Mouse (Mus musculus) ES-E14 (cell line): ENCODE measurements at regions not wholly inside any gene's neighbourhood (a gene's known extent, or its start where the extent isn't known, plus 50 kb on each side); places are given as distances from the start of the nearest gene placed in this dataset.

Experiments used
- DNase-seq: peaks from one replicate; pipeline ENCODE4 v3.0.0-alpha.2; 2013; ENCODE audit warnings: low read depth, low spot score
- H3K27ac ChIP-seq: 2 replicates; pipeline ENCODE4 v1.5.1; 2012; ENCODE audit warnings: low read depth, mild to moderate bottlenecking, low read length, moderate library complexity, mixed read lengths; ENCODE audit not compliant: poor library complexity, insufficient read depth, severe bottlenecking
- H3K36me3 ChIP-seq: 2 replicates; pipeline ENCODE4 v1.6.1; 2012; ENCODE audit warnings: mild to moderate bottlenecking, low read length, moderate library complexity, mixed read lengths; ENCODE audit not compliant: control insufficient read depth, poor library complexity, insufficient read depth, severe bottlenecking
- H3K4me1 ChIP-seq, 2 experiments: fragments of 150-350 bp in 1 of 2; sonication (generic) in 1 of 2; 2 replicates each; pipeline ENCODE4 v1.6.1; 2012; ENCODE audit warnings: low read length in 2 of 2, mild to moderate bottlenecking in 1 of 2, mixed read lengths in 1 of 2; ENCODE audit not compliant: control insufficient read depth in 2 of 2, insufficient read depth in 2 of 2, poor library complexity in 1 of 2
- H3K4me3 ChIP-seq, 2 experiments: fragments of 150-350 bp in 1 of 2; sonication (generic) in 1 of 2; 2 replicates each; pipeline ENCODE4 v1.5.1; 2012; ENCODE audit warnings: low read length in 2 of 2, low read depth in 1 of 2, mild to moderate bottlenecking in 1 of 2, mixed read lengths in 1 of 2; ENCODE audit not compliant: insufficient read depth in 1 of 2, poor library complexity in 1 of 2, severe bottlenecking in 1 of 2
- H3K9ac ChIP-seq: 2 replicates; pipeline ENCODE4 v1.6.1; 2012; ENCODE audit warnings: low read depth, mild to moderate bottlenecking, low read length, mixed read lengths; ENCODE audit not compliant: poor library complexity, insufficient read depth, severe bottlenecking
- H3K9me3 ChIP-seq: fragments of 150-350 bp; sonication (generic); 2 replicates; pipeline ENCODE4 v1.6.1; 2012; ENCODE audit warnings: low read depth, mild to moderate bottlenecking, low read length; ENCODE audit not compliant: control insufficient read depth, insufficient read depth
- CHD2 ChIP-seq: IDR thresholded peaks from 2 replicates; pipeline ENCODE4 v1.6.1; 2014; ENCODE audit warnings: mild to moderate bottlenecking, low read depth, low read length, inconsistent platforms
- HCFC1 ChIP-seq: IDR thresholded peaks from 2 replicates; pipeline ENCODE4 v1.6.1; 2012; ENCODE audit warnings: low read length, inconsistent platforms, borderline replicate concordance; ENCODE audit not compliant: insufficient read depth
- MAFK ChIP-seq: IDR thresholded peaks from 2 replicates; pipeline ENCODE4 v1.6.1; 2014; ENCODE audit warnings: mild to moderate bottlenecking, low read depth, low read length, inconsistent platforms; ENCODE audit not compliant: insufficient read depth
- ZC3H11A ChIP-seq: IDR thresholded peaks from 2 replicates; pipeline ENCODE4 v1.6.1; 2012; ENCODE audit warnings: low read depth, mild to moderate bottlenecking, inconsistent platforms, low read length, borderline replicate concordance
- ZNF384 ChIP-seq: IDR thresholded peaks from 2 replicates; pipeline ENCODE4 v1.6.1; 2012; ENCODE audit warnings: low read depth, low read length, inconsistent platforms
- in situ Hi-C, 2 experiments: fragments of 600-800 bp; cut with MboI; formaldehyde crosslinking; loops; one replicate each; pipeline ENCODE4 v1.15.1; 2025; ENCODE audit warnings: low sequenced_read_pairs in 2 of 2, inconsistent platforms in 1 of 2; ENCODE audit not compliant: unreplicated experiment in 2 of 2

DNA sequence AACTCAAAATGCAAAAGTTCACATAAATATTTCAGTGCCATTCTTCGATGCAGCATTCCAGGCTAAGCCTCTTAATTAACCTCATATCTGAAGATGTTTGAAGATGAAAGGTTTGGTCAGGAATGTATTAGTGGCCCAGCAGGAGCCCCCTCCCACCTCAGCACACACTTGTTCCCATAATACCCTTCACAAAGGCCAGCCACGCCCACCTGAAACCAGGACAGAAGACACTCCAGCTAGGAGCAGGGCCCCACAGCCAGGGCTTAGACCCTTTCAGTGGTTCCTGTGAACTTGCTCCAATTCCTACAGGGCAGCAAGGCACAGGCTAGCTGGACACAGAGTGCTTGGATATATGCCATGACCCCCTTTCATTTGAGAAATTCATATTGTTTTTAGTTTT is 74.6 kb upstream of the Pcsk6 start:
- Histone ChIP-seq H3K27ac (no peak overlapping the region), H3K36me3 (no peaks in the 10 kb centered on the region)
- no peak for TF ChIP-seq ZC3H11A
- no peak for TF ChIP-seq CHD2
- TF ChIP-seq ZNF384, result no peak
- TF ChIP-seq HCFC1, result no peak
- no peak for TF ChIP-seq MAFK

DNA sequence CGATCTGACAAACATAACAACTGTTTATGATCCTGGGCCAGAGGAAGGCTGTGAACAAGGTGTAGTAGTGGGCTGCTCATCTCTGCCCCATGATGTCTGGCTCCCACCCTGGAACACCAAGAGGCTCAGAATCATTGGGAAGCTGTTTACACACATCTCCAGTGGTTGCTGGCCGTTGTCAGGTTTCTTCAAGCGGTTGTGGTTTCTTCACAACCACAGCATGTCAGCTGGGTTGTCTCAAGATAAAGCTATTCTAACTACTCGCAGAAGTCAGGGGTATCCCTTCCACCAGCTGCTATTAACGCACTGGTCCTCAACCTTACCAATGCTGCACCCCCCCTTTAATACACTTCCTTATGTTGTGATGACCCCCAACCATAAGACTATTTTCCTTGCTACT is 73.7 kb upstream of the Pcsk6 start:
- Histone ChIP-seq H3K9me3 (no peaks in the 10 kb centered on the region), H3K4me3 (no peak overlapping the region), H3K27ac (no peak overlapping the region), H3K9ac (no peak overlapping the region), H3K4me1 (no peaks in the 10 kb centered on the region), H3K36me3 (no peaks in the 10 kb centered on the region)
- no peak for DNase-seq
- TF ChIP-seq ZNF384 (no peak), HCFC1 (no peak), MAFK (no peak), ZC3H11A (no peak), CHD2 (no peak)
- in situ Hi-C loops, result no loop called here

More for the DNA sequence above, 74.6 kb upstream of the Pcsk6 start:
- H3K4me3 ChIP-seq, result no peak overlapping the region
- no peak overlapping the region for H3K9ac ChIP-seq
- no peaks in the 10 kb centered on the region for H3K9me3 ChIP-seq
- in situ Hi-C loops, result no loop called here
- DNase-seq, result no peak
- H3K4me1 ChIP-seq, result no peaks in the 10 kb centered on the region

- no peak for DNase-seq
- H3K36me3 ChIP-seq, result no peaks in the 10 kb centered on the region
- H3K27ac ChIP-seq, result no peak overlapping the region
- in situ Hi-C loops, result no loop called here
- no peaks in the 10 kb centered on the region for H3K4me1 ChIP-seq
- H3K4me3 ChIP-seq, result no peak overlapping the region
- no peaks in the 10 kb centered on the region for H3K9me3 ChIP-seq
- H3K9ac ChIP-seq, result no peak overlapping the region
- TF ChIP-seq ZC3H11A (no peak), CHD2 (no peak), HCFC1 (no peak), MAFK (no peak)
These were observed 71.3 kb upstream of the Pcsk6 start for GRCm38 (mm10) chr7:65790264-65790663.

DNA sequence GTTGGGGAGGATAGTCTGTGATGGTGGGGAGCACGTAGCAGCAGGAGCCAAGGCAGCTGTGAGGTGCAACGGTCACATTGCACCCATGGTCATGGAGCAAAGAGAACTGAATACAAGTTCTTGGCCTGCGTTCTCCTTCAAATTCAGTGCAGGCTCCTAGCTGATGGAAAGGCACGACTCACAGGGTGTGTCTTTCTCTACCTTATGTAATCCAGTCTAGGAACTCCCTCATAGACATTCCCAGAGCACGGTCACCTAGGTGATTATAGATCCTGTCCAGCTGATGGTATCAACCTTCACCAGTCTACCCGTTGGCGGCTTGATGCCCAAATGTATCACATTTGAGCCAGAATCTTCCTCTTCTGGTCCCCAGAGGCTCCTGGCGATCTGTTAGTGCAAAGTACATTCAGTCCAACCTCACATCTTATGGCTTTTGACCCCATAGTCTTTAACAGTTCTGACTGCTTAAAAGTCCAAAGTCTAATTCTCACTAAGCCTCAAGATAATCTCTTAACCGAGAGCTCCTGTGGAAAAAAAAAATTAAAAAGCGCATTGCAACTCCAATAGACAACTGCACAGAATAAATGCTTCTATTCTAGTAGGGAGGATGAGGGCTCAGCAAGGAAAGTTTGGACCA is 69.2 kb upstream of the Pcsk6 start:
- Histone ChIP-seq H3K4me1 (no peaks in the 10 kb centered on the region), H3K27ac (no peak overlapping the region), H3K4me3 (no peak overlapping the region), H3K9me3 (no peaks in the 10 kb centered on the region), H3K36me3 (no peaks in the 10 kb centered on the region), H3K9ac (no peak overlapping the region)
- no peak for TF ChIP-seq MAFK
- no peak for TF ChIP-seq CHD2
- TF ChIP-seq HCFC1, result no peak
- no peak for TF ChIP-seq ZNF384
- no peak for TF ChIP-seq ZC3H11A
- DNase-seq, result no peak
- in situ Hi-C loops, result no loop called here

- DNase-seq, result no peak
- in situ Hi-C loops, result no loop called here
- TF ChIP-seq ZC3H11A (no peak), MAFK (no peak), CHD2 (no peak), ZNF384 (no peak), HCFC1 (no peak)
- H3K4me1 ChIP-seq, result no peaks in the 10 kb centered on the region
- H3K27ac ChIP-seq, result no peak overlapping the region
- no peak overlapping the region for H3K4me3 ChIP-seq
- no peak overlapping the region for H3K9ac ChIP-seq
- H3K9me3 ChIP-seq, result no peaks in the 10 kb centered on the region
- no peaks in the 10 kb centered on the region for H3K36me3 ChIP-seq
These were observed 59.2 kb upstream of the Pcsk6 start for GRCm38 (mm10) chr7:65802306-65802705.
